17 mouse cellular contexts compared by ENCODE assay signal in genomic region chr16:57693906-57694522, GRCm38 (mm10).
"Had no signal": no experiment of that assay in that cellular context is flagged by ENCODE, and none has a peak within 500 bp of the region (broad histone marks: within the 10 kb centered on the region; RNA-seq: fewer than 3 reads in every experiment).

No protein-coding gene starts in this region.

- H3K4me3 ChIP-seq: lung, embryonic 15.5 days; megakaryocyte, embryonic 14.5 days; midbrain, embryonic 13.5 days; midbrain, embryonic 15.5 days; neural tube, embryonic 12.5 days; stomach, embryonic 15.5 days had no signal

- H3K9me3 ChIP-seq: lung, embryonic 15.5 days; megakaryocyte, embryonic 14.5 days; midbrain, embryonic 13.5 days; midbrain, embryonic 15.5 days; neural tube, embryonic 12.5 days; stomach, embryonic 15.5 days had no signal

- DNase-seq: lung, adult 2 months; lung, postnatal 14 days; lung, postnatal 36 days; right cerebral cortex, postnatal 14 days; thymus, adult 2 months; thymus, postnatal 25 days; thymus, postnatal 4 days had no signal

- H3K36me3 ChIP-seq: lung, embryonic 15.5 days; midbrain, embryonic 13.5 days; midbrain, embryonic 15.5 days; neural tube, embryonic 12.5 days; stomach, embryonic 15.5 days had no signal

- H3K9ac ChIP-seq: lung, embryonic 15.5 days; midbrain, embryonic 13.5 days; midbrain, embryonic 15.5 days; neural tube, embryonic 12.5 days; stomach, embryonic 15.5 days had no signal

- H3K27ac ChIP-seq: lung, embryonic 15.5 days; macrophage; midbrain, embryonic 13.5 days; midbrain, embryonic 15.5 days; neural tube, embryonic 12.5 days; stomach, embryonic 15.5 days; stomach, postnatal 0 days had no signal

- H3K4me1 ChIP-seq: lung, embryonic 15.5 days; megakaryocyte, embryonic 14.5 days; midbrain, embryonic 13.5 days; midbrain, embryonic 15.5 days; neural tube, embryonic 12.5 days; stomach, embryonic 15.5 days had no signal

- ATAC-seq: lung, postnatal 0 days; midbrain, embryonic 13.5 days; midbrain, embryonic 15.5 days had no signal

- H3K4me2 ChIP-seq: lung, embryonic 15.5 days; midbrain, embryonic 11.5 days; midbrain, embryonic 13.5 days; midbrain, embryonic 15.5 days; neural tube, embryonic 12.5 days; stomach, embryonic 15.5 days had no signal

- H3K27me3 ChIP-seq: lung, embryonic 15.5 days; megakaryocyte, embryonic 14.5 days; midbrain, embryonic 13.5 days; midbrain, embryonic 15.5 days; neural tube, embryonic 12.5 days; stomach, embryonic 15.5 days had no signal
